Mouse (Mus musculus) hindbrain, embryonic 16.5 days (tissue): ENCODE results near the gene Sdccag8. TPM values are rescaled to one million over a fixed set of nuclear protein-coding genes. Genes with fewer than 3 reads are reported as not detected.

Experiments
- ATAC-seq: fragments of 200-750 bp; cut with Nextera tagmentation; 2 replicates; pipeline ENCODE4 v1.8.0; 2017; ENCODE audit warnings: moderate TSS enrichment, moderate library complexity
- H3K27ac ChIP-seq: fragments of 300-500 bp; sonication (generic); 2 replicates; pipeline ENCODE4 v1.5.1; 2014; ENCODE audit warnings: low read depth, mild to moderate bottlenecking, control low read depth, low read length, moderate library complexity
- H3K27me3 ChIP-seq: fragments of 300-500 bp; sonication (generic); replicated peaks from 2 replicates; pipeline ENCODE4 v1.6.1; 2014; ENCODE audit warnings: low read length; ENCODE audit not compliant: control insufficient read depth, insufficient read depth
- H3K36me3 ChIP-seq: fragments of 300-500 bp; sonication (generic); 2 replicates; pipeline ENCODE4 v1.6.1; 2014; ENCODE audit warnings: mild to moderate bottlenecking, low read length, moderate library complexity, mixed read lengths; ENCODE audit not compliant: control insufficient read depth, insufficient read depth
- H3K4me1 ChIP-seq: fragments of 300-500 bp; sonication (generic); 2 replicates; pipeline ENCODE4 v1.6.1; 2014; ENCODE audit warnings: low read depth, low read length; ENCODE audit not compliant: control insufficient read depth, insufficient read depth
- H3K4me2 ChIP-seq: fragments of 300-500 bp; sonication (generic); 2 replicates; pipeline ENCODE4 v1.6.1; 2014; ENCODE audit warnings: mild to moderate bottlenecking, low read length, control low read depth, moderate library complexity
- H3K4me3 ChIP-seq: fragments of 300-500 bp; sonication (generic); 2 replicates; pipeline ENCODE4 v1.5.1; 2014; ENCODE audit warnings: mild to moderate bottlenecking, low read length, control low read depth, moderate library complexity
- H3K9ac ChIP-seq: fragments of 300-500 bp; sonication (generic); 2 replicates; pipeline ENCODE4 v1.6.1; 2014; ENCODE audit warnings: low read depth, mild to moderate bottlenecking, control low read depth, low read length, moderate library complexity
- H3K9me3 ChIP-seq: fragments of 300-500 bp; sonication (generic); 2 replicates; pipeline ENCODE4 v1.6.1; 2014; ENCODE audit warnings: mild to moderate bottlenecking, low read length, moderate library complexity; ENCODE audit not compliant: control insufficient read depth
- WGBS: fragments of 180-500 bp; shearing (Covaris S2); extraction: QIAGEN DNeasy Blood & Tissue Kit; methylation state at CpG from one replicate; pipeline ENCODE4 v1.1.7; 2014; 5-methylcytosine and 5-hydroxymethylcytosine counted together
- polyA plus RNA-seq: library from polyadenylated mRNA; unstranded; fragments of >200 nt; fragmentation: Nextera tagmentation; extraction: Ambion mirVana; gene quantifications from 2 replicates; pipeline ENCODE4 v1.2.1, GENCODE M21; 2015

Gene Sdccag8
- polyA plus RNA-seq, 1 experiment from 2014 or later = 25.8 TPM

GRCm38 (mm10) chr1:176880101-176880500, 65.6 kb downstream of the Sdccag8 start:
- WGBS = 28% methylated on average over 5 of the region's 5 CpGs
- no peak overlapping the region for H3K27ac ChIP-seq
- peaks cover 4% of the 10 kb centered on the region for H3K4me1 ChIP-seq
- H3K36me3 ChIP-seq = no peaks in the 10 kb centered on the region
- no peaks in the 10 kb centered on the region for H3K27me3 ChIP-seq
- H3K9ac ChIP-seq = no peak overlapping the region
- no peak overlapping the region for H3K4me3 ChIP-seq
- no peak overlapping the region for H3K4me2 ChIP-seq
- H3K9me3 ChIP-seq = no peaks in the 10 kb centered on the region
- no peak for ATAC-seq

GRCm38 (mm10) chr1:176880943-176881342, 66.5 kb downstream of the Sdccag8 start:
- no peak overlapping the region for H3K4me2 ChIP-seq
- H3K9ac ChIP-seq = no peak overlapping the region
- WGBS = 27% methylated on average over 6 of the region's 6 CpGs
- H3K27me3 ChIP-seq = no peaks in the 10 kb centered on the region
- no peaks in the 10 kb centered on the region for H3K36me3 ChIP-seq
- peaks cover 5% of the 10 kb centered on the region for H3K4me1 ChIP-seq
- H3K9me3 ChIP-seq = no peaks in the 10 kb centered on the region
- no peak overlapping the region for H3K27ac ChIP-seq
- no peak for ATAC-seq
- H3K4me3 ChIP-seq = no peak overlapping the region

GRCm38 (mm10) chr1:176885207-176885933, 70.9 kb downstream of the Sdccag8 start:
- Histone ChIP-seq H3K4me1 (0 out of 2 replicates have a peak, but pooled peaks cover 2% of the 10 kb centered on the region), H3K4me3 (no peak overlapping the region), H3K9me3 (no peaks in the 10 kb centered on the region), H3K27me3 (no peaks in the 10 kb centered on the region), H3K4me2 (0 out of 2 replicates have a peak overlapping the region, but pooled peaks have one; percentile 2), H3K9ac (no peak overlapping the region), H3K36me3 (no peaks in the 10 kb centered on the region), H3K27ac (no peak overlapping the region)
- peak; percentile 61 for ATAC-seq
- WGBS = 55% methylated on average over 17 of the region's 17 CpGs

- Histone ChIP-seq H3K4me2 (no peak overlapping the region), H3K9me3 (no peaks in the 10 kb centered on the region), H3K9ac (no peak overlapping the region), H3K27me3 (no peaks in the 10 kb centered on the region), H3K36me3 (no peaks in the 10 kb centered on the region), H3K27ac (no peak overlapping the region), H3K4me3 (no peak overlapping the region), H3K4me1 (0 out of 2 replicates have a peak, but pooled peaks cover 2% of the 10 kb centered on the region)
- ATAC-seq = peak; percentile 58; the same call in 1 of the 2 replicates
- 82% methylated on average over 5 of the region's 5 CpGs for WGBS
Observed at GRCm38 (mm10) chr1:176886002-176886401, 71.5 kb downstream of the Sdccag8 start.

- Histone ChIP-seq H3K4me3 (no peak overlapping the region), H3K4me1 (no peaks in the 10 kb centered on the region), H3K9ac (no peak overlapping the region), H3K27me3 (no peaks in the 10 kb centered on the region), H3K4me2 (no peak overlapping the region), H3K27ac (no peak overlapping the region), H3K36me3 (no peaks in the 10 kb centered on the region), H3K9me3 (no peaks in the 10 kb centered on the region)
- ATAC-seq = no peak
- WGBS = 87% methylated on average over 6 of the region's 6 CpGs
Observed at GRCm38 (mm10) chr1:176903741-176904140, 89.3 kb downstream of the Sdccag8 start.

GRCm38 (mm10) chr1:176915946-176916345, 101.5 kb downstream of the Sdccag8 start:
- H3K27me3 ChIP-seq = no peaks in the 10 kb centered on the region
- H3K9me3 ChIP-seq = no peaks in the 10 kb centered on the region
- no peak for ATAC-seq
- H3K27ac ChIP-seq = no peak overlapping the region
- no peaks in the 10 kb centered on the region for H3K4me1 ChIP-seq
- WGBS = 94% methylated on average over 2 of the region's 2 CpGs
- no peak overlapping the region for H3K4me2 ChIP-seq
- no peak overlapping the region for H3K9ac ChIP-seq
- H3K36me3 ChIP-seq = 0 out of 2 replicates have a peak, but pooled peaks cover 2% of the 10 kb centered on the region
- no peak overlapping the region for H3K4me3 ChIP-seq

DNA sequence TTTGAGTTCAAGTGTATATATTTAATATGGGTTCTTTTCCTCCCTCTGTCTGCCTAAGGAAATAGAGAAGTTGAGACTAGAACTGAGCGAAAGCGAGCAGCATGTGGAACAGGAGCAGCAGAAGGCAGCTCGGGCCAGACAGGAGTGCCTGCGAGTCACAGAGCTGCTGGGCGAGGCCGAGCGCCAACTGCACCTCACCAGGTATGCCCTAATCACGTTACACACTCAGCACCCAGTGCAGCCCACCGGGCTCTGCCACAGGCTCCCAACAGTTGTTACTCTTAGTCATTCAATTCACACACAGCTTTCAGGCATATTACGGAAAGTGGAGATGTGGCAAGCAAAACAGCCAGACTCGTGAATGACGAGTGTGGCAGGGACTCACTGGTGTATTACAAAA, 105.0 kb downstream of the Sdccag8 start:
- H3K27ac ChIP-seq = no peak overlapping the region
- H3K27me3 ChIP-seq = no peaks in the 10 kb centered on the region
- no peaks in the 10 kb centered on the region for H3K9me3 ChIP-seq
- WGBS = 89% methylated on average over 12 of the region's 12 CpGs
- no peak overlapping the region for H3K4me3 ChIP-seq
- no peaks in the 10 kb centered on the region; the same call in 1 of the 2 replicates for H3K4me1 ChIP-seq
- 0 out of 2 replicates have a peak, but pooled peaks cover 4% of the 10 kb centered on the region for H3K36me3 ChIP-seq
- no peak overlapping the region for H3K4me2 ChIP-seq
- H3K9ac ChIP-seq = no peak overlapping the region
- no peak for ATAC-seq

- Histone ChIP-seq H3K4me2 (no peak overlapping the region), H3K4me3 (no peak overlapping the region), H3K27me3 (no peaks in the 10 kb centered on the region), H3K9ac (no peak overlapping the region), H3K4me1 (no peaks in the 10 kb centered on the region; the same call in 1 of the 2 replicates), H3K27ac (no peak overlapping the region), H3K36me3 (0 out of 2 replicates have a peak, but pooled peaks cover 4% of the 10 kb centered on the region), H3K9me3 (no peaks in the 10 kb centered on the region)
- ATAC-seq = no peak
- WGBS = 23% methylated on average over 5 of the region's 5 CpGs
Observed at GRCm38 (mm10) chr1:176922842-176923241, 108.4 kb downstream of the Sdccag8 start.

DNA sequence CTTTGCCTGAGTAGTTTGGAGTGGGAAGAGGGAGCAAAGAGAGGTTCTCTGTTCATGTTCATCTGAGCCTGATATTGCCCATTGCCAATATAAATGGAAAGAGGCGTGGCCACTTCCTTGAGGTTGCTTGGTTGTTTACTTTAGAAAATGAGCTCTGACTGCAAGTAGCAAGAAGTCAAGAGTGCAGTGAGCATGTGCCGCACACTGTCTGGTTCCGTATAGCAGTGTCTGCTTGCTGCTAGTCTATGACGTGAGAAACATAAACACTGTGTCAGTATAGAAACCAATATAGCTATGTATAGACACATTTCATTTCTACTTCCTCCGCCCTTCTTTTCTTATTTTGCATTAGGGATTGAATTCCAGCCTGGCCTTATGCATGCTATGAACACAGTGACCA, 111.5 kb downstream of the Sdccag8 start:
- H3K4me1 ChIP-seq = no peaks in the 10 kb centered on the region; the same call in 1 of the 2 replicates
- no peak overlapping the region for H3K4me3 ChIP-seq
- 94% methylated on average over 5 of the region's 5 CpGs for WGBS
- ATAC-seq = no peak
- 0 out of 2 replicates have a peak, but pooled peaks cover 2% of the 10 kb centered on the region for H3K36me3 ChIP-seq
- H3K9ac ChIP-seq = no peak overlapping the region
- no peak overlapping the region for H3K27ac ChIP-seq
- no peak overlapping the region for H3K4me2 ChIP-seq
- H3K9me3 ChIP-seq = no peaks in the 10 kb centered on the region
- H3K27me3 ChIP-seq = no peaks in the 10 kb centered on the region
